Mouse (Mus musculus) hindbrain, embryonic 11.5 days (tissue): Measurements from ENCODE around the gene Tbc1d19. TPM values are rescaled to one million over a fixed set of nuclear protein-coding genes. Genes with fewer than 3 reads are reported as not detected.

Source experiments
- ATAC-seq: fragments of 200-750 bp; cut with Nextera tagmentation; 2 replicates; pipeline ENCODE4 v1.8.0; 2017; ENCODE audit warnings: mild to moderate bottlenecking, moderate TSS enrichment, moderate library complexity; ENCODE audit not compliant: low FRiP score
- DNase-seq: peaks from one replicate; pipeline ENCODE4 v3.0.0-alpha.2; 2015; ENCODE audit warnings: low spot score
- H3K27ac ChIP-seq: fragments of 300-500 bp; sonication (generic); 2 replicates; pipeline ENCODE4 v1.5.1; 2014; ENCODE audit warnings: mild to moderate bottlenecking, low read depth, low read length
- H3K27me3 ChIP-seq: fragments of 300-500 bp; sonication (generic); 2 replicates; pipeline ENCODE4 v1.6.1; 2014; ENCODE audit warnings: mild to moderate bottlenecking, low read length, moderate library complexity, mixed read lengths; ENCODE audit not compliant: control insufficient read depth, insufficient read depth
- H3K36me3 ChIP-seq: fragments of 300-500 bp; sonication (generic); 2 replicates; pipeline ENCODE4 v1.6.1; 2014; ENCODE audit warnings: mild to moderate bottlenecking, low read length, moderate library complexity, mixed read lengths; ENCODE audit not compliant: control insufficient read depth, insufficient read depth
- H3K4me1 ChIP-seq: fragments of 300-500 bp; sonication (generic); replicated peaks from 2 replicates; pipeline ENCODE4 v1.6.1; 2014; ENCODE audit warnings: low read length, mixed read lengths; ENCODE audit not compliant: control insufficient read depth, insufficient read depth
- H3K4me2 ChIP-seq: fragments of 300-500 bp; sonication (generic); replicated peaks from 2 replicates; pipeline ENCODE4 v1.6.1; 2014; ENCODE audit warnings: mild to moderate bottlenecking, low read depth, low read length
- H3K4me3 ChIP-seq: fragments of 300-500 bp; sonication (generic); 2 replicates; pipeline ENCODE4 v1.5.1; 2014; ENCODE audit warnings: low read depth, low read length
- H3K9ac ChIP-seq: fragments of 300-500 bp; sonication (generic); 2 replicates; pipeline ENCODE4 v1.6.1; 2014; ENCODE audit warnings: low read depth, low read length
- H3K9me3 ChIP-seq: fragments of 300-500 bp; sonication (generic); 2 replicates; pipeline ENCODE4 v1.6.1; 2016; ENCODE audit warnings: low read length; ENCODE audit not compliant: control insufficient read depth
- WGBS: fragments of 180-500 bp; shearing (Covaris S2); extraction: QIAGEN DNeasy Blood & Tissue Kit; methylation state at CpG from one replicate; pipeline ENCODE4 v1.1.7; 2014; 5-methylcytosine and 5-hydroxymethylcytosine counted together
- polyA plus RNA-seq: library from polyadenylated mRNA; unstranded; fragments of >200 nt; fragmentation: Nextera tagmentation; extraction: Ambion mirVana; gene quantifications from 2 replicates; pipeline ENCODE4 v1.2.1, GENCODE M21; 2014

The Tbc1d19 gene
- polyA plus RNA-seq, 1 experiment from 2014 or later = 70.1 TPM

- no peaks in the 10 kb centered on the region for H3K27me3 ChIP-seq
- H3K9ac ChIP-seq = no peak overlapping the region
- no peaks in the 10 kb centered on the region for H3K9me3 ChIP-seq
- ATAC-seq (no peak), DNase-seq (no peak)
- H3K4me3 ChIP-seq = no peak overlapping the region
- H3K36me3 ChIP-seq = no peaks in the 10 kb centered on the region
- no peaks in the 10 kb centered on the region for H3K4me1 ChIP-seq
- no peak overlapping the region for H3K4me2 ChIP-seq
- no peak overlapping the region for H3K27ac ChIP-seq
- 92% methylated on average over 11 of the region's 11 CpGs for WGBS
Measured at GRCm38 (mm10) chr5:53926301-53926855, 117.0 kb downstream of the Tbc1d19 start.

- H3K4me3 ChIP-seq = no peak overlapping the region
- ATAC-seq (no peak), DNase-seq (no peak)
- H3K27ac ChIP-seq = no peak overlapping the region
- H3K9me3 ChIP-seq = no peaks in the 10 kb centered on the region
- WGBS = 78% methylated on average over 7 of the region's 7 CpGs
- no peak overlapping the region for H3K9ac ChIP-seq
- H3K27me3 ChIP-seq = no peaks in the 10 kb centered on the region
- no peak overlapping the region for H3K4me2 ChIP-seq
- no peaks in the 10 kb centered on the region for H3K36me3 ChIP-seq
- H3K4me1 ChIP-seq = no peaks in the 10 kb centered on the region
Measured at GRCm38 (mm10) chr5:53927886-53928285, 118.5 kb downstream of the Tbc1d19 start.

GRCm38 (mm10) chr5:53928537-53928936 is 119.1 kb downstream of the Tbc1d19 start:
- no peak for DNase-seq

GRCm38 (mm10) chr5:53929205-53929614 is 119.8 kb downstream of the Tbc1d19 start:
- ATAC-seq (no peak), DNase-seq (no peak)
- Histone ChIP-seq H3K4me2 (no peak overlapping the region), H3K27ac (no peak overlapping the region), H3K4me3 (no peak overlapping the region), H3K9me3 (no peaks in the 10 kb centered on the region), H3K4me1 (no peaks in the 10 kb centered on the region), H3K36me3 (no peaks in the 10 kb centered on the region), H3K27me3 (no peaks in the 10 kb centered on the region), H3K9ac (no peak overlapping the region)
- 82% methylated on average over 10 of the region's 10 CpGs for WGBS

More at GRCm38 (mm10) chr5:53928537-53928936, 119.1 kb downstream of the Tbc1d19 start:
- H3K4me2 ChIP-seq = no peak overlapping the region
- no peaks in the 10 kb centered on the region for H3K27me3 ChIP-seq
- no peak overlapping the region for H3K4me3 ChIP-seq
- no peak for ATAC-seq
- H3K9me3 ChIP-seq = no peaks in the 10 kb centered on the region
- WGBS = 87% methylated on average over 4 of the region's 4 CpGs
- no peaks in the 10 kb centered on the region for H3K4me1 ChIP-seq
- no peaks in the 10 kb centered on the region for H3K36me3 ChIP-seq
- H3K27ac ChIP-seq = no peak overlapping the region
- H3K9ac ChIP-seq = no peak overlapping the region

- Histone ChIP-seq H3K4me2 (no peak overlapping the region), H3K9ac (no peak overlapping the region), H3K9me3 (no peaks in the 10 kb centered on the region), H3K4me1 (no peaks in the 10 kb centered on the region), H3K4me3 (no peak overlapping the region), H3K36me3 (no peaks in the 10 kb centered on the region), H3K27ac (no peak overlapping the region), H3K27me3 (no peaks in the 10 kb centered on the region)
- ATAC-seq (no peak), DNase-seq (no peak)
- 86% methylated on average over 6 of the region's 6 CpGs for WGBS
Measured at GRCm38 (mm10) chr5:53929814-53930213, 120.4 kb downstream of the Tbc1d19 start.

GRCm38 (mm10) chr5:53931011-53931410 is 121.6 kb downstream of the Tbc1d19 start:
- ATAC-seq (no peak), DNase-seq (no peak)
- Histone ChIP-seq H3K27ac (no peak overlapping the region), H3K4me3 (no peak overlapping the region), H3K4me2 (no peak overlapping the region), H3K4me1 (no peaks in the 10 kb centered on the region), H3K36me3 (no peaks in the 10 kb centered on the region), H3K9me3 (no peaks in the 10 kb centered on the region), H3K27me3 (no peaks in the 10 kb centered on the region), H3K9ac (no peak overlapping the region)
- 80% methylated on average over 5 of the region's 5 CpGs for WGBS

GRCm38 (mm10) chr5:53933628-53934027 is 124.2 kb downstream of the Tbc1d19 start:
- whole genome bisulfite sequencing = 87% methylated on average over 7 of the region's 7 CpGs

GRCm38 (mm10) chr5:53934040-53934439 is 124.6 kb downstream of the Tbc1d19 start:
- Histone ChIP-seq H3K4me1 (no peaks in the 10 kb centered on the region), H3K4me2 (no peak overlapping the region), H3K9me3 (no peaks in the 10 kb centered on the region), H3K4me3 (no peak overlapping the region), H3K27me3 (no peaks in the 10 kb centered on the region), H3K27ac (no peak overlapping the region), H3K9ac (no peak overlapping the region), H3K36me3 (no peaks in the 10 kb centered on the region)
- DNase-seq = no peak
- WGBS = 100% methylated on average over 2 of the region's 2 CpGs
- no peak for ATAC-seq

More at GRCm38 (mm10) chr5:53933628-53934027, 124.2 kb downstream of the Tbc1d19 start:
- Histone ChIP-seq H3K4me3 (no peak overlapping the region), H3K4me1 (no peaks in the 10 kb centered on the region), H3K9ac (no peak overlapping the region), H3K9me3 (no peaks in the 10 kb centered on the region), H3K36me3 (no peaks in the 10 kb centered on the region), H3K4me2 (no peak overlapping the region), H3K27me3 (no peaks in the 10 kb centered on the region), H3K27ac (no peak overlapping the region)
- no peak for ATAC-seq
- no peak for DNase-seq

GRCm38 (mm10) chr5:53934826-53935225 is 125.4 kb downstream of the Tbc1d19 start:
- Histone ChIP-seq H3K36me3 (no peaks in the 10 kb centered on the region), H3K4me2 (no peak overlapping the region), H3K27ac (no peak overlapping the region), H3K27me3 (no peaks in the 10 kb centered on the region), H3K4me1 (no peaks in the 10 kb centered on the region), H3K9me3 (no peaks in the 10 kb centered on the region), H3K9ac (no peak overlapping the region), H3K4me3 (no peak overlapping the region)
- no peak for DNase-seq
- 80% methylated on average over 1 of the region's 1 CpGs for WGBS
- ATAC-seq = no peak
